Mouse (Mus musculus): ENCODE measurements around the gene Ppard.

Ppard gene

GRCm38 (mm10) chr17:28287980-28288379 is 55.5 kb downstream of the Ppard start:
- no peak for DNase-seq

- DNase-seq, result no peak
These were observed 57.8 kb downstream of the Ppard start for GRCm38 (mm10) chr17:28290262-28290661.

- no peak for DNase-seq
These were observed 58.2 kb downstream of the Ppard start for GRCm38 (mm10) chr17:28290671-28291070.

- no peak for DNase-seq
These were observed 58.8 kb downstream of the Ppard start for GRCm38 (mm10) chr17:28291346-28291745.

GRCm38 (mm10) chr17:28293716-28294115 is 61.2 kb downstream of the Ppard start:
- DNase-seq, result no peak

- peak; percentile 98 for DNase-seq
These were observed 62.2 kb downstream of the Ppard start for GRCm38 (mm10) chr17:28294449-28295333.

GRCm38 (mm10) chr17:28298888-28299287 is 66.4 kb downstream of the Ppard start:
- no peak for DNase-seq

GRCm38 (mm10) chr17:28299669-28300320 is 67.3 kb downstream of the Ppard start:
- peak; percentile 90 for DNase-seq

GRCm38 (mm10) chr17:28300323-28300722 is 67.8 kb downstream of the Ppard start:
- peak; percentile 92 for DNase-seq

GRCm38 (mm10) chr17:28300850-28301249 is 68.3 kb downstream of the Ppard start:
- DNase-seq, result no peak

GRCm38 (mm10) chr17:28305172-28305571 is 72.7 kb downstream of the Ppard start:
- DNase-seq, result no peak

GRCm38 (mm10) chr17:28308297-28309195 is 76.0 kb downstream of the Ppard start:
- DNase-seq, result peak; percentile 98

GRCm38 (mm10) chr17:28310831-28311230 is 78.3 kb downstream of the Ppard start:
- no peak for DNase-seq

- DNase-seq, result no peak
These were observed 79.0 kb downstream of the Ppard start for GRCm38 (mm10) chr17:28311366-28312132.

- DNase-seq, result peak; percentile 93
These were observed 80.0 kb downstream of the Ppard start for GRCm38 (mm10) chr17:28312232-28313211.

- peak; percentile 100 for DNase-seq
These were observed 80.8 kb downstream of the Ppard start, which contains the start of gene Fance for GRCm38 (mm10) chr17:28313212-28313879. Fance (plus strand) TSS chr17:28313519.

GRCm38 (mm10) chr17:28313880-28314225 is 81.4 kb downstream of the Ppard start:
- DNase-seq, result no peak

- DNase-seq, result peak; percentile 91
These were observed 83.2 kb downstream of the Ppard start for GRCm38 (mm10) chr17:28315611-28316160.

- DNase-seq, result peak; percentile 88
These were observed 84.0 kb downstream of the Ppard start for GRCm38 (mm10) chr17:28316476-28316875.

- DNase-seq, result peak; percentile 88
These were observed 84.6 kb downstream of the Ppard start for GRCm38 (mm10) chr17:28317091-28317490.
